ENCODE assay signal across 19 mouse cellular contexts in the genomic region with DNA sequence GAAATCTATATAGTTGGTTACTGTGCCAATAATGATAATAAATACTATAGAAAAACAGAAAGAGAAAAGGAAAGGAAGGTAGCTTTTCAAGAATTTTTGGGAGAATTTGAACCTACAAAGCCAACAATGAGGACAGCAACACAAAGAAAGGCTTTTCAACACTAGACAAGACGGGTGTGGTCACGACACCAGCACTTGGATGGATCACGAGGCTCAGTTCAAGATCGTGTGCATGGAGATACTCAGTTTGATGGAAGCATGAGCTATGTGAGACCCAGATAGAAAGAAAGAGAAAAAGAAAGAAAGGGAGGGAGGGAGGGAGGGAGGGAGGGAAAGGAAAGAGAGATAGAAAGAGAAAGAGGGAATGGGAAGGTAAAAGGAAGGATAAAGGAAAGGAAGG.
"Had no signal": no experiment of that assay in that cellular context is flagged by ENCODE, and none has a peak within 500 bp of the region (broad histone marks: within the 10 kb centered on the region; RNA-seq: fewer than 3 reads in every experiment).

No protein-coding gene starts in this region.

- H3K9me3 ChIP-seq: limb, embryonic 12.5 days; limb, embryonic 15.5 days; midbrain, embryonic 12.5 days; neural tube, embryonic 13.5 days had no signal

- H3K9ac ChIP-seq: limb, embryonic 12.5 days; limb, embryonic 15.5 days; midbrain, embryonic 12.5 days; neural tube, embryonic 13.5 days had no signal

- ATAC-seq: intestine, postnatal 0 days; midbrain, embryonic 16.5 days had no signal

- H3K4me2 ChIP-seq: limb, embryonic 12.5 days; limb, embryonic 15.5 days; midbrain, embryonic 12.5 days; neural tube, embryonic 13.5 days had no signal

- H3K27me3 ChIP-seq: limb, embryonic 12.5 days; limb, embryonic 15.5 days; midbrain, embryonic 12.5 days had no signal

- DNase-seq: kidney, adult 2 months; kidney, postnatal 25 days; layer of hippocampus, postnatal 36 days; left cerebral cortex, postnatal 4 days; lung, adult 2 months; lung, postnatal 14 days; retina, postnatal 1 day; thymus, adult 18-20 months; thymus, postnatal 36 days had no signal

- H3K27ac ChIP-seq: kidney, postnatal 0 days; left cerebral cortex, adult 2 months; limb, embryonic 12.5 days; limb, embryonic 15.5 days; macrophage; midbrain, embryonic 12.5 days; neural tube, embryonic 13.5 days had no signal

- H3K4me3 ChIP-seq: left cerebral cortex, adult 2 months; limb, embryonic 12.5 days; limb, embryonic 15.5 days; midbrain, embryonic 12.5 days; myocyte; neural tube, embryonic 13.5 days had no signal

- H3K36me3 ChIP-seq: limb, embryonic 12.5 days; limb, embryonic 15.5 days; midbrain, embryonic 12.5 days; neural tube, embryonic 13.5 days had no signal
